Mouse (Mus musculus): ENCODE data around the gene Xylt2. TPM values are rescaled to one million over a fixed set of nuclear protein-coding genes. Genes with fewer than 3 reads are reported as not detected.

The Xylt2 gene
- polyA plus RNA-seq, 1 experiment = 5.6 TPM

- Histone ChIP-seq H3K27ac (replicated peaks; ENCODE audit: low read depth, low read length) (no peak overlapping the region), H3K4me1 (ENCODE audit: control insufficient read depth, insufficient read depth, insufficient read length, low read length) (no peaks in the 10 kb centered on the region), H3K4me3 (ENCODE audit: insufficient read depth, low read depth, low read length) (no peak overlapping the region)
Measured at GRCm38 (mm10) chr11:94646457-94646856, 30.9 kb downstream of the Xylt2 start.

GRCm38 (mm10) chr11:94644461-94645219, 32.7 kb downstream of the Xylt2 start:
- Histone ChIP-seq H3K4me3 (ENCODE audit: insufficient read depth, low read depth, low read length) (no peak overlapping the region), H3K4me1 (ENCODE audit: control insufficient read depth, insufficient read depth, insufficient read length, low read length) (no peaks in the 10 kb centered on the region), H3K27ac (replicated peaks; ENCODE audit: low read depth, low read length) (no peak overlapping the region)

GRCm38 (mm10) chr11:94634431-94634830, 42.9 kb downstream of the Xylt2 start:
- H3K27ac ChIP-seq (replicated peaks; ENCODE audit: low read depth, low read length) = no peak overlapping the region
- no peak overlapping the region for H3K4me3 ChIP-seq (ENCODE audit: insufficient read depth, low read depth, low read length)
- H3K4me1 ChIP-seq (ENCODE audit: control insufficient read depth, insufficient read depth, insufficient read length, low read length) = peaks cover 4% of the 10 kb centered on the region; the same call in 1 of the 2 replicates

GRCm38 (mm10) chr11:94632988-94633387, 44.3 kb downstream of the Xylt2 start:
- H3K27ac ChIP-seq (replicated peaks; ENCODE audit: low read depth, low read length) = no peak overlapping the region
- peaks cover 4% of the 10 kb centered on the region; the same call in 1 of the 2 replicates for H3K4me1 ChIP-seq (ENCODE audit: control insufficient read depth, insufficient read depth, insufficient read length, low read length)
- no peak overlapping the region for H3K4me3 ChIP-seq (ENCODE audit: insufficient read depth, low read depth, low read length)

DNA sequence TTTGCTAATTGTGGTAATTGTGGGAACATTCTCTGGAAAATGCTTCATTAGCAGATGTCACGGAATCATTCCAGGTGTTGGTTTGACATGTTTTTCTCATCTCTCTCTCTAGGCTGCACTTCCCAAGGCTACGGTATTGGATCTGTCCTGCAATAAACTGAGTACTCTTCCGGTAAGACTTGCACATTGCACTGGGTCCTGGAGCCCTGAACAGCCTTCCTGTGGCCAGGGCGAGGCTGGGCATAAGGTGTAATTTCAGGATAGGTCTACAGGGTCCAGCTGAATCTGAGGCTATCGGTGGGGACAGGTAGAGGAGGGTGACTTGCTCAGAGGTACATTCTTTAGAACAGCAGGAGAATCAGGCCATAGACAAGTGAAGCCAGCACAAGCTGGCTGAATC, 45.3 kb downstream of the Xylt2 start:
- no peak overlapping the region for H3K27ac ChIP-seq (replicated peaks; ENCODE audit: low read depth, low read length)
- peaks cover 4% of the 10 kb centered on the region; the same call in 1 of the 2 replicates for H3K4me1 ChIP-seq (ENCODE audit: control insufficient read depth, insufficient read depth, insufficient read length, low read length)
- no peak overlapping the region for H3K4me3 ChIP-seq (ENCODE audit: insufficient read depth, low read depth, low read length)

- H3K4me3 ChIP-seq (ENCODE audit: insufficient read depth, low read depth, low read length) = peak overlapping the region; percentile 85
- peak overlapping the region; percentile 82 for H3K27ac ChIP-seq (replicated peaks; ENCODE audit: low read depth, low read length)
- peaks cover 4% of the 10 kb centered on the region; the same call in 1 of the 2 replicates for H3K4me1 ChIP-seq (ENCODE audit: control insufficient read depth, insufficient read depth, insufficient read length, low read length)
Measured at GRCm38 (mm10) chr11:94630199-94631011, 46.9 kb downstream of the Xylt2 start.

GRCm38 (mm10) chr11:94629884-94630198, 47.5 kb downstream of the Xylt2 start:
- H3K27ac ChIP-seq (replicated peaks; ENCODE audit: low read depth, low read length) = peak overlapping the region; percentile 82
- H3K4me3 ChIP-seq (ENCODE audit: insufficient read depth, low read depth, low read length) = peak overlapping the region; percentile 85
- H3K4me1 ChIP-seq (ENCODE audit: control insufficient read depth, insufficient read depth, insufficient read length, low read length) = peaks cover 4% of the 10 kb centered on the region; the same call in 1 of the 2 replicates

GRCm38 (mm10) chr11:94629199-94629883, 48.0 kb downstream of the Xylt2 start, which contains the start of gene Lrrc59:
Gene Lrrc59, plus strand, starts transcription at chr11:94629767.
- Histone ChIP-seq H3K4me3 (ENCODE audit: insufficient read depth, low read depth, low read length) (peak within 1 kb of the TSS; percentile 85), H3K27ac (replicated peaks; ENCODE audit: low read depth, low read length) (peak within 1 kb of the TSS; percentile 82), H3K4me1 (ENCODE audit: control insufficient read depth, insufficient read depth, insufficient read length, low read length) (peaks cover 4% of the 10 kb centered on the region; the same call in 1 of the 2 replicates)

- Histone ChIP-seq H3K4me3 (ENCODE audit: insufficient read depth, low read depth, low read length) (no peak overlapping the region), H3K27ac (replicated peaks; ENCODE audit: low read depth, low read length) (no peak overlapping the region), H3K4me1 (ENCODE audit: control insufficient read depth, insufficient read depth, insufficient read length, low read length) (peaks cover 3% of the 10 kb centered on the region; the same call in 1 of the 2 replicates)
Measured at GRCm38 (mm10) chr11:94622162-94622561, 55.2 kb downstream of the Xylt2 start.

- Histone ChIP-seq H3K4me3 (ENCODE audit: insufficient read depth, low read depth, low read length) (no peak overlapping the region), H3K4me1 (ENCODE audit: control insufficient read depth, insufficient read depth, insufficient read length, low read length) (peaks cover 3% of the 10 kb centered on the region; the same call in 1 of the 2 replicates), H3K27ac (replicated peaks; ENCODE audit: low read depth, low read length) (no peak overlapping the region)
Measured at GRCm38 (mm10) chr11:94621458-94621852, 55.9 kb downstream of the Xylt2 start.

GRCm38 (mm10) chr11:94620766-94621457, 56.4 kb downstream of the Xylt2 start:
- no peak overlapping the region for H3K27ac ChIP-seq (replicated peaks; ENCODE audit: low read depth, low read length)
- H3K4me1 ChIP-seq (ENCODE audit: control insufficient read depth, insufficient read depth, insufficient read length, low read length) = peaks cover 3% of the 10 kb centered on the region; the same call in 1 of the 2 replicates
- H3K4me3 ChIP-seq (ENCODE audit: insufficient read depth, low read depth, low read length) = no peak overlapping the region

GRCm38 (mm10) chr11:94617646-94618045, 59.7 kb downstream of the Xylt2 start:
- H3K4me3 ChIP-seq (ENCODE audit: insufficient read depth, low read depth, low read length) = no peak overlapping the region
- H3K27ac ChIP-seq (replicated peaks; ENCODE audit: low read depth, low read length) = no peak overlapping the region
- peaks cover 3% of the 10 kb centered on the region; the same call in 1 of the 2 replicates for H3K4me1 ChIP-seq (ENCODE audit: control insufficient read depth, insufficient read depth, insufficient read length, low read length)

DNA sequence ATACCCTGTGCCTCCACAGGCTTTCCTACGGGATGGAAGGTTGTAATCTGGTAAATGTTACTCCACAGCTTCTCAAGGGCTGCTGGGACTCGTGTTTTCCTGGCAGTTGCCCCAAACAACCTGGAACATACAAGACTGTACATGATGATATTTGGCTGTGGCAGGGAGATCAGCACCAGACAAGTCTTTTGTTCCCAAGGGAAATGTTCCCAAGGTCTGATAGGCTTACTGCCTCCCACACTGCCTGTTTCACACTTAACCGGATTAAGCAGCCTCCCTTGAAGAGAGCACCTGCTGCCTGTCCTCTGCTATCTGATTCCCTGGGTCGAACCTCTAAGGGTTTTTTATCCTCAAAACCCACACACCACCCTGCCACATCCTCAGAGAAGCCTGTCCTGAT, 61.8 kb downstream of the Xylt2 start:
- H3K4me3 ChIP-seq (ENCODE audit: insufficient read depth, low read depth, low read length) = no peak overlapping the region
- H3K4me1 ChIP-seq (ENCODE audit: control insufficient read depth, insufficient read depth, insufficient read length, low read length) = no peaks in the 10 kb centered on the region
- H3K27ac ChIP-seq (replicated peaks; ENCODE audit: low read depth, low read length) = no peak overlapping the region

DNA sequence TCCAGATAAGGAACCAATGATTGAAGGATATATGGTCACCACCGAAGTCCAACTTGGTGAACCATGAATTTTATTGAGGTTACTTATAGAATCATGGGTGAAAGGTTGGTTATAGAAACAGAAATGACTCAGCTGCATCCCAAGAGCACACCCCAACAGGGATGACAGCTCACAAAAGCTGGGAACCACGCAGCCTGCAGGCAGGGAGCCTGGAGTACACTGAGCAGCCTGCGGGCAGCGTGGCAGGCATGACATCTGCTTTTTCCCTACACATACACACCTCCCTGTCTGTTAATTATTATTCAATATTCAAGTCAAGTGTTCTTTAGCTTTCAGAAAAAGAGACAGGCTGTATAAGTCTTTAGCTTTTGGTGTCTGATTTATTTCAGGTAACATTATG, 62.7 kb downstream of the Xylt2 start:
- H3K4me3 ChIP-seq (ENCODE audit: insufficient read depth, low read depth, low read length) = no peak overlapping the region
- H3K4me1 ChIP-seq (ENCODE audit: control insufficient read depth, insufficient read depth, insufficient read length, low read length) = no peaks in the 10 kb centered on the region
- H3K27ac ChIP-seq (replicated peaks; ENCODE audit: low read depth, low read length) = no peak overlapping the region
